Mouse (Mus musculus) brain, embryonic 14.5 days (tissue): ENCODE measurements around the gene Zfp760.

Experiments used
- CTCF ChIP-seq: fragments of 200-500 bp; IDR thresholded peaks from 2 replicates; pipeline ENCODE4 v1.5.1; 2012; ENCODE audit warnings: inconsistent platforms, mild to moderate bottlenecking, moderate library complexity, borderline replicate concordance; ENCODE audit not compliant: insufficient read depth, insufficient read length; ENCODE audit errors: extremely low read depth
- POLR2A ChIP-seq: fragments of 200-500 bp; IDR thresholded peaks from 2 replicates; pipeline ENCODE4 v1.6.1; 2012; ENCODE audit warnings: mild to moderate bottlenecking, inconsistent platforms, borderline replicate concordance; ENCODE audit not compliant: poor library complexity, insufficient read depth, insufficient read length, severe bottlenecking; ENCODE audit errors: extremely low read depth

GRCm38 (mm10) chr17:21696073-21696472, 11.5 kb upstream of the Zfp760 start:
- TF ChIP-seq CTCF (no peak), POLR2A (no peak)
